Mouse (Mus musculus) layer of hippocampus, postnatal 14 days (tissue): ENCODE results near the gene Setd1b. TPM values are rescaled to one million over a fixed set of nuclear protein-coding genes. Genes with fewer than 3 reads are reported as not detected.
"Not testable (repeated sequence)": the region's sequence is repeated elsewhere in the genome, so short reads cannot be mapped to it uniquely, and the experiment has no call there.

Experiments
- DNase-seq, 2 experiments: peaks; one replicate each; pipeline ENCODE4 v3.0.0; 2021 to 2022; ENCODE audit warnings: low spot score in 2 of 2, mixed read lengths in 1 of 2
- total RNA-seq, 2 experiments: library from RNA; stranded (reverse); gene quantifications; 2 replicates each; pipeline ENCODE4 v1.2.3; 2021

Setd1b gene
- total RNA-seq, 2 experiments from 2014 or later, result 31.1 to 31.2 TPM

DNA sequence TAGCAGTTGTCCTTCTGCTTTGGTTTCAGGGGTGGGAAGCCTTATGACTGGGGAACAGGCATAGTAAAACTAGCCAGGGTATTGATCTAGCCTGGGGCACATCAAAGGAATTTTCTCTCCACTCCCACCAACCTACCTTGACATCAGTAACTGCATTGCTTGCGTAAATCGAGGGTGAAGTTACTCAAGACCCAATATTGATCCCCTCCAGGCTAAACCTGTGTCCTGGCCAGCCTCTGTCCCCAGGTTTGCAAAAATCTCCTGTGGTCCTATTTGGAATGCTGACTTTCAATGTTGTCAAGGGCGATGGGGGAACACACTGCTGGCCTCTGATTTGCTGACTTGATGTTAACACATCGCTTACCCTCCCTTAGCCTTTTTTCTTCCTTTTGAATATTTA is 54.8 kb downstream of the Setd1b start:
- no peak for DNase-seq

DNA sequence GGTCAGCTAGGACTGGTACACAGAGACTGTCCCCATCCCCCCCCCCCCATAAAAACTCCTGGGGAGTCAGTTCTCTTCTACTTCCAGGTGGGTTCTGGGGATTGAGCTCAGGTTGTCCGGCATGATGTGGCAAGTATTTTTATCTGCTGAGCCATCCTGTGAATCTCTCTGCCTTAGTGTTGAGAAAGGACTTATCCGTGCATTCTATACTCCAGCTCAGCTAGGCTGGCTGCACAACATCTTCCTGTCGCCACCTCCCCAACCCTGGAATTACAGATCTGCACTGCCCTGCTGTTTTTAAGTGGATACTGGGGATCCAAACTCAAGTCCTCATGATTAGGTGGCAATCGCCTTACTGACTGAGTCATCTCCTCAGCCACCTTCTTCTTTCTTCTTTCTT is 56.5 kb downstream of the Setd1b start:
- no peak for DNase-seq

DNA sequence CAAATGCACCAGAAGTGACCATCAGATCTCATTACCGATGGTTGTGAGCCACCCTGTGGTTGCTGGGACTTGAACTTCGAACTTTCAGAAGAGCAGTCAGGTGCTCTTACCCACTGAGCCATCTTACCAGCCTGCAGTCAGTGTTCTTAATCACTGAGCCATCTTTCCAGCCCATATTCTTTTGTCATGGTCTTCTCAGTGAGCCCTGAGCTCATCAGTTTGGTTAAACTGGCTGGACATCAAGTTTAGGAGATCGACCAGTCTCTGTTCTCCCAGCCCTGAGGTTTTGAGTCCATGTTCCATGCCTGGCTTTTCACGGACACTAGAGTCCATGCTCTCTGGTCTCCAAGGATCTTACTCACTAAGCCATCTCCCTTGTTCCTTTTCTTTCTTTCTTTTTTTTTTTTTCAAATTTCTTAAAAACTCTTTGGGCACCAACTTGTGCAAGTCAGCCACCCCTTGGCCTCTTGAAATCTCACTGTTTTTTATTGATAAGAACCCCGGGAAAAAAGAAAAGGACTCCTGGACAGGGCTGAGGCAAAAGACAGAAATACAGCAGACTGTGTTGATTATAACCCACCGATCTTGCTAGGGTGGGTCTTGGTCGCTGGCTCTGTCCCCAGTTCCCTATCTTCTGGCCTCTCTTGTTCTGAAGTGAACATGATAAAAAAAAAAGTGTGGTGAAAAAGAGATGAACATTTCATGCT is 59.0 kb downstream of the Setd1b start:
- not testable (repeated sequence) for DNase-seq

DNA sequence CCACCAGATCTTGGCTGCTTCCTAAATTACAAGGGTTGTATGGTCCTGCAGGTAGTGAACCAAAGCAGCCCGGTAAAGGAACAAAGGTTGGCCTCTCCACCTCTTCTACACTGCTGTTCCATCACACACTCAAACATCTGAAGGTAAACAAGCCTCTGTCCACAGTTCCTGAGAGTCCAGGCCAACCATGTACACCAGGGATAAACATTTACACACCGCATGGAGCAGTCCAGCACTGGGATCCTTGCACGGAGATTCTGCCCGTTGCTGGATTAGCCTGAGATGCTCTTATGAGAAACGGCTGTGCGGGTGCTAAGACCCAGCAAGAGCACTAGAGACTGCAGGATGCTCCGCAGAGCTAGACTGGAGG is 59.5 kb downstream of the Setd1b start:
- no peak for DNase-seq

DNA sequence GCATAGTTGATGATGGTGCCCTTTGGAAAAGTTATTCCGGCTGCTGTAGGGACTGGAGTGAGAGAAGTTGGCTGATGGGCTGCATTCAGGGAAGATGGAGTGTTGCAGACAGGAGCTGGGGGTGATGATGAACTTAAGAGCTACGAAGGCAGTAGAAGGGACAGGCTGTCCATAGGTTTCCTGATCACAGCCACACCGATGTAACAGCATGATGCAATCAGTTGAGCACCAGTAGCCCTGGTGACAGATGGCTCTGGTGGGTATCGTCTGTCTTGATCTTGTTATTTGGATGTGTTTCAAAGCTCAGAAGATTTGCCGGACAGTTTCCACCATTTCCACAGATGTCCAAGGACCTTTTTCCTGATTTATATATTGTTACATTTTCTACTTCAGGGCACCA is 60.0 kb downstream of the Setd1b start:
- DNase-seq, result no peak

DNA sequence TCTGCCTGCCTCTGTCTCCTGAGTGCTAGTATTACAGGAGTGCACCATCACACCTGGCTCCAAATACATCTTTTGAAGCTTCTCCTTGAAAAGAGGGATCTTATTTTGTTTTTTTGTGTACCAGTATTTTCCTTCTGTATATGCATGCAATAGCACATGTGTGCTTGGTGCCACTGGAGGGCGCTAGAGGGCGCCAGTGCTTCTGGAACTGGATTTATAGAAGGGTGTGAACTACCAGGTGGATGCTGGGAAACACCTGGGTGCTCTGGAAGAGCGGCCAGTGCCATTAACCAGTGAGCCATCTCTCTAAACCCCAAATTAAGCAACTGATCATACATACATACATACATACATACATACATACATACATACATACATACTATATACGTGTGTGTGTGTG is 60.8 kb downstream of the Setd1b start:
- not testable (repeated sequence) for DNase-seq

DNA sequence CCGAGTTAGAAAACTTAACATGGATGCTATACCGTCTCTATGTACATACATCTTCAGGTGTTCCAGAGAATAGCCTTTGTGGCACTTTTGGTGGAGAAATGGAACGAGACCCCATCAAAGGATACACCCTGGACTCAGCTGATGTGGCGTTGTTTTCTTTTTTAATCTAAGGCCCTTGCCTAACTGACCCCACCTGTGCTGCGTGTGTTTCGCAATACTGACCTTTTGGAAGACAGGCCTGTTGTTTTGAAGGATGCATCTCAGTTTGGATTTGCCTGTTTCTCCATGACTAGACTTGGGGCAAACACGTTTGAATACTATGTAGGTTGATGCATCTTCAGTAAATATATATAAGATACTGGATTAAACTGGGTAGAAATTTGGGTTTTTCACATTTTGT is 61.6 kb downstream of the Setd1b start:
- not testable (repeated sequence) for DNase-seq

Other genes starting within 250 kb of the Setd1b start
- gene Kdm2b, start 152.4 kb upstream of the Setd1b start, total RNA-seq, result 10 to 100 TPM; 41.3 to 54.5 TPM
- gene Orai1, start 127.1 kb upstream of the Setd1b start, total RNA-seq, result 10 to 100 TPM; 15.1 to 16.2 TPM
- gene Morn3, start 95.2 kb upstream of the Setd1b start, total RNA-seq, result under 1 TPM; 0.62 to 0.79 TPM
- gene Tmem120b, start 73.8 kb upstream of the Setd1b start, total RNA-seq, result 10 to 100 TPM; 20.1 to 20.3 TPM
- 10 to 100 TPM; 42.3 to 42.9 TPM for gene Rhof, start 9.5 kb upstream of the Setd1b start, total RNA-seq
- 10 to 100 TPM; 30.9 to 42.8 TPM for gene Psmd9, start 27.2 kb downstream of the Setd1b start, total RNA-seq
- not detected for gene Hpd, start 40.5 kb downstream of the Setd1b start, total RNA-seq
- 1 to 10 TPM; 3.7 to 5.4 TPM for gene Wdr66, start 109.9 kb downstream of the Setd1b start, total RNA-seq
- 10 to 100 TPM; 66.9 TPM for gene Bcl7a, start 201.6 kb downstream of the Setd1b start, total RNA-seq